Mouse (Mus musculus) bone marrow macrophage, adult 2 months (primary cell): ENCODE results near the gene Hes6.

Source experiments
- CTCF ChIP-seq: IDR thresholded peaks from 2 replicates; pipeline ENCODE4 v1.5.1; 2012; ENCODE audit warnings: low read depth, mild to moderate bottlenecking, low read length, moderate library complexity
- POLR2A ChIP-seq: IDR thresholded peaks from 2 replicates; pipeline ENCODE4 v1.6.1; 2012; ENCODE audit warnings: mild to moderate bottlenecking, low read depth, low read length, borderline replicate concordance

GRCm38 (mm10) chr1:91426397-91426796, 12.6 kb upstream of the Hes6 start:
- TF ChIP-seq CTCF: no peak
- TF ChIP-seq POLR2A: no peak
